Mouse (Mus musculus): ENCODE data around the gene Rps24. TPM values are rescaled to one million over a fixed set of nuclear protein-coding genes. Genes with fewer than 3 reads are reported as not detected.

Rps24 gene
- polyA plus RNA-seq, 1 experiment from 2014 or later = 904 TPM

DNA sequence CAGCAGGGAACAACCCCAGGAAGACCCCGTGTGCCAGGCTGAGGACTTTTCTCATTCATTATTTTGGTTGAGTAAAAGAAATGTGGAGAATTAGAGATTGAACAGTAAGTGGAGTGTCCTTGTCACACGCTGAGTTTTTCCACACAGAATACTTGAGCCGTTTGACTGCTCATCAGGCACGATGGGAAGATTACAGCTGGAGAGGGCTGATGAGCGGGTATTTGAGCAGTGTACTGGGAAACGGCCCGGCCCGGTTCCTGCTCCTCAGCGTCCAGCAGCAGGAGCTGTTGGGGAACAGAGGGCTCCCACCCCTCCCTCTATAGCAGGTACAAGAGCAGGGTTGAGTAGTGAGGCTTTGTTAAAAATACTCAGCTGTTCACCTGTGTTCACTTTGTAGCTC is 12.6 kb downstream of the Rps24 start:
- H3K9me3 ChIP-seq = no peaks in the 10 kb centered on the region
- no peak overlapping the region for H3K4me3 ChIP-seq
- no peaks in the 10 kb centered on the region for H3K27me3 ChIP-seq (ENCODE audit: insufficient read depth, poor library complexity, severe bottlenecking)
- H3K36me3 ChIP-seq = peaks cover 51% of the 10 kb centered on the region
- DNase-seq (ENCODE audit: low spot score) = no peak
- H3K4me1 ChIP-seq = peaks cover 10% of the 10 kb centered on the region
- WGBS = 39% methylated on average over 9 of the region's 9 CpGs
- no peak overlapping the region for H3K27ac ChIP-seq

DNA sequence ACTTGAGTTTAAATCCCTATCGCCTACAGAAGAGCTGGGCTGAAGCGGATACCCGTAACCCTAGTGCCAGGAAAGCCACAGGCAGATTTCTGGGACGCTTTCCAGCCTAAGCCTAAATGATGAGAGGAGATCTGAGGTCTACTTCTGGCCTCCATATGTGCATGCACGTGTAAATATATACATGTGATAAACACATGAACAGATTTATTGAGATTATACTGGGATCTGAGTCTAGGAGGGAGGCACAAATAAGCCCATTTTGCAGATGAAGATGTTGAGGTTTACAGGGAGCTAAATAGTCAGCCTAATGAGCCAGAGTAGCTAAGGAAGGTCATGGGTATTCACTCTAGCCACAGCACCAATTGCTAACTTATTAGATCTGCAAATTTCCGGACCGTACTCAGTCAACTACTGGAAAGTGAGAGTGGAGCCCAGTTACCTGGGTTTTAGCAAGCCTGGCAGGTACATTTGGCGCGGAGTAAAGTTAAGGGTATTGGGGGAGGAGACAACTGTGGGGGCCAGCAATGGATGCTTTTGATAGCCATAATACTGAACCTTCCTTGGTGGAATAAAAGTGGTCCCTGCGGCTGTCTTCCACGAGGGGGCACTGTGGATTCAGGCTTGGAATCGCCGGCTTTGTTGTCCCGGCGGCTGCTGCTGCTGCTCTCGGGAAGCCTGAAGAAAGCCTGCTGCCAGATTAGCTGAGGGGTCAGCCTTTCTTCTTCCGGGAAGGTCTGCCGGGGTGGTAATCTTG is 13.3 kb downstream of the Rps24 start:
- Histone ChIP-seq H3K27ac (peak overlapping the region; percentile 80), H3K9me3 (no peaks in the 10 kb centered on the region), H3K36me3 (peaks cover 43% of the 10 kb centered on the region), H3K4me1 (peaks cover 10% of the 10 kb centered on the region), H3K27me3 (ENCODE audit: insufficient read depth, poor library complexity, severe bottlenecking) (no peaks in the 10 kb centered on the region), H3K4me3 (peak overlapping the region; percentile 43)
- WGBS = 20% methylated on average over 18 of the region's 18 CpGs
- peak; percentile 93 for DNase-seq (ENCODE audit: low spot score)

DNA sequence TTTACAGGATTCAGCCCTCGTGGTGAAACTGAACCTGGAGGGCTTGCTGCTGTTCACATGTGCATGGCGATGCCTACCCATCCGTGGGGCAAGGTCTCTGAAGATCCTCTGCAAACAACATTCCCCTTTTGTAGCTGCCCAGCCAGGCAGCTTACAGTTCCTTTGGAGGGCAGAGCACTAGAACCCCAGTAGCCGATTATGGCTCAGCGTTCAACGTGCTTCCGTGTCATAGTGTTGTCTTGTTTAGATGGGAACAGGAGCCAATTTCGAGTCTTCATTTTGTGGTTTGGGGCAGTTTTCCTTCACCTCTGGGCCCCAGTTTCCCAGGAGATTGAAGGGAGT is 13.9 kb downstream of the Rps24 start:
- no peaks in the 10 kb centered on the region for H3K9me3 ChIP-seq
- H3K4me1 ChIP-seq = peaks cover 10% of the 10 kb centered on the region
- DNase-seq (ENCODE audit: low spot score) = no peak
- H3K27ac ChIP-seq = peak overlapping the region; percentile 80
- 18% methylated on average over 8 of the region's 8 CpGs for WGBS
- peak overlapping the region; percentile 43 for H3K4me3 ChIP-seq
- H3K36me3 ChIP-seq = peaks cover 38% of the 10 kb centered on the region
- no peaks in the 10 kb centered on the region for H3K27me3 ChIP-seq (ENCODE audit: insufficient read depth, poor library complexity, severe bottlenecking)

DNA sequence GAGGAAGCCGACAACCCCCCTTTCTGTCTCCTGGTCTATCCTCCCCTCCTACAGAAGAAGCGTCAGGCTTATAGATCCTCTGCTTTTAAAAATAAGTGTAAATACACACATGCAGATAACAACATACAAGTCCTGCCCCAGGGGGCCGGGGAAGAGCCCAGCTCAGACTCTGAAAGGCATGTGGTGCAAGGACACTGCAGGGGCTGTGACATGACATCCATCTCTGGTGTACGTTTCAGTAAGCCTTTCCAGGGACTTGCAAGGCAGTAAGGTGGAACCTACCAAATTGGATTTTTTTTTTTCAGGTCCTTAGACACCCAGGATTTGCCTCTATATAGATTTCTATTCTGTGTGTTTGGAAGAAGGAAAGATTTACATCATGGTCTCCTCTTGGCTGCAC is 14.3 kb downstream of the Rps24 start:
- peak overlapping the region; percentile 80 for H3K27ac ChIP-seq
- no peak for DNase-seq (ENCODE audit: low spot score)
- peaks cover 33% of the 10 kb centered on the region for H3K36me3 ChIP-seq
- no peaks in the 10 kb centered on the region for H3K27me3 ChIP-seq (ENCODE audit: insufficient read depth, poor library complexity, severe bottlenecking)
- H3K4me1 ChIP-seq = peaks cover 10% of the 10 kb centered on the region
- H3K9me3 ChIP-seq = no peaks in the 10 kb centered on the region
- 64% methylated on average over 4 of the region's 4 CpGs for WGBS
- no peak overlapping the region for H3K4me3 ChIP-seq

DNA sequence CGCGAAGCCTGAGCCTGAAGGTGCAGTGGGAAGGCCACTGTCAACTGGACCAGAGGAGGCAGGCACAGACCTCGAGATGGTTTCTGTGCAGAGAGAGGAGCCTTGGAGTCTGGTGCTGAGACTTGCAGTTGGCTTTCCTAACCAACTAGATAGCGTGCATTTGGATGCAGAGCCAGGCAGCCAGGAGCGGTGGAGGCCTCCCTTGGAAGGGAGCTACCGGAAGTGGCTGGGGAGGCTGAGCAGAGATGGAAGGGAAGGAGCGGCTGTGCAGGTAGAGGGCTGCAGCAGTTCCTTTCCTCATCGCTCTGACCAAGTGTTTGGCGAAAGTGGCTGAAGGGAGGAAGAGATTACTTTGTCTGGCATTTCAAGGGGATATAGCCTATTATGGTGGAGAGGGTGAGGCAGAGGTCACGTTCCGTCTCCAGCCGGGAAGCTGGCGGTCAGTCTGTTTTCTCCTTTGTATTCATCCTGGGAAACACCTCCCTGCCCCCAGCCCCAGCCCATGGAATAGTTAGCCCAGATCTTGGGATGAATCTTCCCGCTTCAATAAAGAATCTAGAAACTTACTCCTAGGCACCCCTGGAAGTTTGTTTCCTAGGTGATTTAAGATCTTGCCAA is 20.6 kb downstream of the Rps24 start:
- 0 out of 2 replicates have a peak, but pooled peaks cover 3% of the 10 kb centered on the region for H3K9me3 ChIP-seq
- H3K4me1 ChIP-seq = peaks cover 20% of the 10 kb centered on the region
- peak overlapping the region; percentile 59 for H3K27ac ChIP-seq
- no peaks in the 10 kb centered on the region for H3K36me3 ChIP-seq
- no peak for DNase-seq (ENCODE audit: low spot score)
- H3K4me3 ChIP-seq = peak overlapping the region; percentile 40
- 26% methylated on average over 14 of the region's 14 CpGs for WGBS
- H3K27me3 ChIP-seq (ENCODE audit: insufficient read depth, poor library complexity, severe bottlenecking) = 0 out of 2 replicates have a peak, but pooled peaks cover 4% of the 10 kb centered on the region

DNA sequence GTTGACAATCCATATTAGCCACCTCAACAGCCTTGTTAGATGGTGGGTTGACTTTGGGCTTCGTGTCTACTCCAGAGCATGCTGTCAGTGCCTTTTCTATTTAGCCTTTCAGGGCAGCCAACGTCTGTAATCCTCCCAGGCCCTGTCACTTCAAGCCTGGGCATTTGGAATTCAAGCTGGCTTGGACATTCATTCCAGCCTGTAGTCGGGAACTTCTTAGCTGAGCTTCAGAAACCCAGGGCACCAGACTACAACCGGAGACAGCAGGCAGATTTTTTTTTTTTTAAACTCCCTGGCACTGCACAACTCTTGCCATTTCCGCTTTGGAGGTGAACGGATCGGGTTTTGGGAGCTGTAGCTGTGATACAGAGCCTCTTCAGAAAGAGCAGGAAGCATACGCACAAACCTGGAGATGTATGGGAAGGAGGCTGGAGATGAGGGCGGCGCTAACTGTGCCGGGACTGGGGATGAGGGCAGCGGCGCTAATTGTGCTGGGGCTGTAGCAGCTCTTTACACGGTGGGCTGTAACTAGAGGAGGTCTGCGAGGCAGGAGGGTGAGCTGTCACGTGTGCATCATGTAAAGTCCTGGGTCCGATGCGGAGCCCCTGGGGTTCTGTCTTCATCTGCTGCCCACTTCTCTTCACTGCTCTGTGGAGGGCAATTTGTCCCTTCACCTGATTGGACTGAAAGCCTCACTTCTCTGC is 21.3 kb downstream of the Rps24 start:
- no peak for DNase-seq (ENCODE audit: low spot score)
- Histone ChIP-seq H3K9me3 (0 out of 2 replicates have a peak, but pooled peaks cover 3% of the 10 kb centered on the region), H3K36me3 (no peaks in the 10 kb centered on the region), H3K4me1 (peaks cover 20% of the 10 kb centered on the region), H3K27ac (peak overlapping the region; percentile 59; the same call in 1 of the 2 replicates), H3K27me3 (ENCODE audit: insufficient read depth, poor library complexity, severe bottlenecking) (0 out of 2 replicates have a peak, but pooled peaks cover 4% of the 10 kb centered on the region), H3K4me3 (peak overlapping the region; percentile 40)
- 29% methylated on average over 18 of the region's 18 CpGs for WGBS

DNA sequence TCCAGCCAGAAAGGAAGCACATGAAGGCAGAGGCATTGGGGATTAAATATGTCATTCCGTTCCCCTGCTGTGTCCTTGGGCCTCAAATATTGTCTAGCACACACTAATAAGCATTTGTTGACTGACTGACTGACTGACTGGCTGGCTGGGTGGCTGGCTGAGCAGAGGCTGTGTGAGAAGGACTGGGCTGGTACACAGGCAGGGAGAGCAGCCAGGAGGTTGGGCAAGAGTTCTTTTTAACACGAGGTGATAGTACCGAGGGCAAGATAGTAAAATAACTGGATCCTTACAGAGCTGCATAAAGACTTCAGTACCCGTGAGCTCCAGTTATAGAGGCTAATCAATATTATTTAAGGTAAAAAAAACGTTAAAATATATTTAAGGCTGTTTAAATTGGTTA is 22.6 kb downstream of the Rps24 start:
- no peak for DNase-seq (ENCODE audit: low spot score)
- 0 out of 2 replicates have a peak, but pooled peaks cover 3% of the 10 kb centered on the region for H3K9me3 ChIP-seq
- no peaks in the 10 kb centered on the region for H3K36me3 ChIP-seq
- H3K4me3 ChIP-seq = no peak overlapping the region
- H3K27me3 ChIP-seq (ENCODE audit: insufficient read depth, poor library complexity, severe bottlenecking) = 0 out of 2 replicates have a peak, but pooled peaks cover 4% of the 10 kb centered on the region
- no peak overlapping the region for H3K27ac ChIP-seq
- 67% methylated on average over 5 of the region's 5 CpGs for WGBS
- peaks cover 20% of the 10 kb centered on the region for H3K4me1 ChIP-seq

DNA sequence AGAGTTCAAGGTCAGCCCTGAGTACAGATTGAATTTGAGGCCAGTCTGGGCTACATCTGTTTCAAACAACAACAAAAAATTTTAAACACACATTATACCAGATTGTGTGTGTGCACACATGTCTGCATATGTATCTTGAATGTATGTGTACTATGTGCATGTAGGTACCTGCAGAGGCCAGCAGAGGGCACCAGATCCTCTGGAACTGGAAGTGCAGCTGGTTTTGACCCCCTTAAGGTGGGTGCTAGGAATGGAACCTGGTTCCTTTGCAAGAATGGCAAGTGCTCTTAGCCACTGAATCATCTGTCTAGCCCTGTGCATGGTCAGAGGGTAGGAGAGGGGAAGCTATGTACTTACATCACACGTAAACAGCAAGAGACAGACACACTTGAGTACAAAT is 23.3 kb downstream of the Rps24 start:
- 95% methylated on average over 1 of the region's 1 CpGs for WGBS
- H3K4me3 ChIP-seq = no peak overlapping the region
- H3K27me3 ChIP-seq (ENCODE audit: insufficient read depth, poor library complexity, severe bottlenecking) = 0 out of 2 replicates have a peak, but pooled peaks cover 4% of the 10 kb centered on the region
- H3K9me3 ChIP-seq = 0 out of 2 replicates have a peak, but pooled peaks cover 3% of the 10 kb centered on the region
- no peak overlapping the region for H3K27ac ChIP-seq
- DNase-seq (ENCODE audit: low spot score) = no peak
- H3K36me3 ChIP-seq = no peaks in the 10 kb centered on the region
- peaks cover 20% of the 10 kb centered on the region for H3K4me1 ChIP-seq

GRCm38 (mm10) chr14:24510679-24511078 is 23.8 kb downstream of the Rps24 start:
- 0 out of 2 replicates have a peak, but pooled peaks cover 3% of the 10 kb centered on the region for H3K9me3 ChIP-seq
- DNase-seq (ENCODE audit: low spot score) = no peak
- H3K27ac ChIP-seq = no peak overlapping the region
- 90% methylated on average over 2 of the region's 2 CpGs for WGBS
- H3K27me3 ChIP-seq (ENCODE audit: insufficient read depth, poor library complexity, severe bottlenecking) = 0 out of 2 replicates have a peak, but pooled peaks cover 4% of the 10 kb centered on the region
- H3K36me3 ChIP-seq = no peaks in the 10 kb centered on the region
- peaks cover 20% of the 10 kb centered on the region for H3K4me1 ChIP-seq
- H3K4me3 ChIP-seq = no peak overlapping the region

GRCm38 (mm10) chr14:24512527-24513161 is 25.7 kb downstream of the Rps24 start:
- no peak overlapping the region for H3K4me3 ChIP-seq
- H3K36me3 ChIP-seq = no peaks in the 10 kb centered on the region
- no peak overlapping the region for H3K27ac ChIP-seq
- no peak for DNase-seq (ENCODE audit: low spot score)
- H3K9me3 ChIP-seq = 0 out of 2 replicates have a peak, but pooled peaks cover 3% of the 10 kb centered on the region
- WGBS = 78% methylated on average over 6 of the region's 6 CpGs
- H3K4me1 ChIP-seq = peaks cover 12% of the 10 kb centered on the region
- H3K27me3 ChIP-seq (ENCODE audit: insufficient read depth, poor library complexity, severe bottlenecking) = 0 out of 2 replicates have a peak, but pooled peaks cover 4% of the 10 kb centered on the region

GRCm38 (mm10) chr14:24521597-24521996 is 34.7 kb downstream of the Rps24 start:
- H3K4me3 ChIP-seq = no peak overlapping the region
- no peaks in the 10 kb centered on the region for H3K36me3 ChIP-seq
- no peak for DNase-seq (ENCODE audit: low spot score)
- H3K4me1 ChIP-seq = peaks cover 4% of the 10 kb centered on the region; the same call in 1 of the 2 replicates
- WGBS = 48% methylated on average over 8 of the region's 8 CpGs
- no peak overlapping the region for H3K27ac ChIP-seq
- no peaks in the 10 kb centered on the region for H3K9me3 ChIP-seq
- 0 out of 2 replicates have a peak, but pooled peaks cover 3% of the 10 kb centered on the region for H3K27me3 ChIP-seq (ENCODE audit: insufficient read depth, poor library complexity, severe bottlenecking)

GRCm38 (mm10) chr14:24525137-24525536 is 38.2 kb downstream of the Rps24 start:
- H3K27ac ChIP-seq = no peak overlapping the region
- H3K27me3 ChIP-seq (ENCODE audit: insufficient read depth, poor library complexity, severe bottlenecking) = no peaks in the 10 kb centered on the region
- no peaks in the 10 kb centered on the region for H3K9me3 ChIP-seq
- H3K4me1 ChIP-seq = peaks cover 9% of the 10 kb centered on the region
- DNase-seq (ENCODE audit: low spot score) = no peak
- H3K4me3 ChIP-seq = no peak overlapping the region
- H3K36me3 ChIP-seq = no peaks in the 10 kb centered on the region
- WGBS = 69% methylated on average over 3 of the region's 3 CpGs

All from heart, embryonic 10.5 days (tissue).